Mouse (Mus musculus): Measurements from ENCODE around the gene Tecpr2. TPM values are rescaled to one million over a fixed set of nuclear protein-coding genes. Genes with fewer than 3 reads are reported as not detected.

The Tecpr2 gene
- polyA plus RNA-seq, 2 experiments: 3.8 to 10.1 TPM

- no peaks in the 10 kb centered on the region for H3K36me3 ChIP-seq (ENCODE audit: control insufficient read depth, insufficient read depth, low read length)
- no peak for TF ChIP-seq POLR2A (IDR thresholded peaks at IDR 0.05; ENCODE audit: borderline replicate concordance, extremely low read depth, insufficient read depth, insufficient read length)
- H3K4me2 ChIP-seq (replicated peaks; ENCODE audit: low read depth, low read length, severe bottlenecking): peak overlapping the region; percentile 58
- ATAC-seq (ENCODE audit: low FRiP score, low read depth) (no peak), DNase-seq (ENCODE audit: low spot score) (no peak)
- H3K27me3 ChIP-seq (ENCODE audit: control insufficient read depth, insufficient read depth, low read length): peaks cover 5% of the 10 kb centered on the region; the same call in 1 of the 2 replicates
- H3K4me1 ChIP-seq (ENCODE audit: control insufficient read depth, insufficient read depth, low read length): peaks cover 8% of the 10 kb centered on the region; the same call in 1 of the 2 replicates
- peak overlapping the region; percentile 39 for H3K4me3 ChIP-seq (replicated peaks; ENCODE audit: low read length)
- H3K9me3 ChIP-seq (ENCODE audit: control insufficient read depth, low read length): no peaks in the 10 kb centered on the region
- WGBS: 3% methylated on average over 42 of the region's 42 CpGs
- no peak overlapping the region for H3K27ac ChIP-seq (replicated peaks; ENCODE audit: low read depth, low read length)
- peak overlapping the region; percentile 25 for H3K9ac ChIP-seq (ENCODE audit: low read depth, low read length, severe bottlenecking)
Observed at GRCm38 (mm10) chr12:110844227-110845130, 44.6 kb upstream of the Tecpr2 start.

DNA sequence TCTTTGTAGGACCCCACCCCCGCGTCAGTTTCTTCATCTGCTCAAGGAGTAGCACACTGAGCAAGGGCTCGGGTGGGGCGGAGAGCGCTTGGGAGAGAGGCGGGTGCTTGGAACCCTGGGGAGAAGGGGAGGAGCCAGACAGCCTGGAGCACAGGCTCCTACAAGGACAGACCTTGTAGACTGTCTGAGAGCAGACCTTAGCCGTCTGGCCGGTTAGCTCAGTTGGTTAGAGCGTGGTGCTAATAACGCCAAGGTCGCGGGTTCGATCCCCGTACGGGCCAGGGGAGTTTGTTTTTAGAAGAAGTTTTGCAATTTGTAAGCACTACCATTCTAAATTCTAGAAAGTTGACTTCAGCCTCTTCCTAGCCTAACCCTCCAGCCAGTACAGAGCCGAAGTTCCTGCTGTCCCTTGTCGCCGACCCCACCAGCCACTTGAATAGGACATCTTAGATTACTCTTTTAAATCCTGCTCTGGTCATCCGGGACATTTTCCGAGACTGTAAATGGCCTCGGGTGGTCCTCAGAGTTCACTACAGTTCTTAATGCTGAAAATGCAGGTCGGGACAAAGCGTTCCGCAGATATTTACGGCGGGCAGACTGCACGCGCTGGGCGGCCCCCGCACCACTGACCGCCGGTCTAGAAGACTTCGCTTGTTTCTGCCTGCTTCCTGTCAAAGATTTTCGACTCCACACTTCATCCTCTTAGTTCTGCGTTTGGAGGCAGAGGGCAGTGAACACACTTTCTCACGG is 43.8 kb upstream of the Tecpr2 start:
- Histone ChIP-seq H3K4me1 (ENCODE audit: control insufficient read depth, insufficient read depth, low read length) (peaks cover 8% of the 10 kb centered on the region; the same call in 1 of the 2 replicates), H3K27ac (replicated peaks; ENCODE audit: low read depth, low read length) (no peak overlapping the region), H3K9me3 (ENCODE audit: control insufficient read depth, low read length) (no peaks in the 10 kb centered on the region), H3K4me2 (replicated peaks; ENCODE audit: low read depth, low read length, severe bottlenecking) (peak overlapping the region; percentile 58), H3K4me3 (replicated peaks; ENCODE audit: low read length) (peak overlapping the region; percentile 39), H3K36me3 (ENCODE audit: control insufficient read depth, insufficient read depth, low read length) (no peaks in the 10 kb centered on the region), H3K9ac (ENCODE audit: low read depth, low read length, severe bottlenecking) (peak overlapping the region; percentile 25), H3K27me3 (ENCODE audit: control insufficient read depth, insufficient read depth, low read length) (peaks cover 5% of the 10 kb centered on the region; the same call in 1 of the 2 replicates)
- no peak for TF ChIP-seq POLR2A (IDR thresholded peaks at IDR 0.05; ENCODE audit: borderline replicate concordance, extremely low read depth, insufficient read depth, insufficient read length)
- peak; percentile 77 for ATAC-seq (ENCODE audit: low FRiP score, low read depth)
- WGBS: 1% methylated on average over 36 of the region's 36 CpGs
- peak; percentile 94 for DNase-seq (ENCODE audit: low spot score)

- peaks cover 5% of the 10 kb centered on the region; the same call in 1 of the 2 replicates for H3K27me3 ChIP-seq (ENCODE audit: control insufficient read depth, insufficient read depth, low read length)
- no peak for TF ChIP-seq POLR2A (IDR thresholded peaks at IDR 0.05; ENCODE audit: borderline replicate concordance, extremely low read depth, insufficient read depth, insufficient read length)
- H3K4me3 ChIP-seq (replicated peaks; ENCODE audit: low read length): peak overlapping the region; percentile 39
- no peak overlapping the region for H3K9ac ChIP-seq (ENCODE audit: low read depth, low read length, severe bottlenecking)
- H3K36me3 ChIP-seq (ENCODE audit: control insufficient read depth, insufficient read depth, low read length): no peaks in the 10 kb centered on the region
- ATAC-seq (ENCODE audit: low FRiP score, low read depth): no peak
- H3K4me2 ChIP-seq (replicated peaks; ENCODE audit: low read depth, low read length, severe bottlenecking): peak overlapping the region; percentile 58; the same call in 1 of the 2 replicates
- peaks cover 14% of the 10 kb centered on the region; the same call in 1 of the 2 replicates for H3K4me1 ChIP-seq (ENCODE audit: control insufficient read depth, insufficient read depth, low read length)
- 70% methylated on average over 6 of the region's 6 CpGs for WGBS
- no peaks in the 10 kb centered on the region for H3K9me3 ChIP-seq (ENCODE audit: control insufficient read depth, low read length)
- H3K27ac ChIP-seq (replicated peaks; ENCODE audit: low read depth, low read length): no peak overlapping the region
- DNase-seq (ENCODE audit: low spot score): no peak
Observed at GRCm38 (mm10) chr12:110846191-110846765, 42.8 kb upstream of the Tecpr2 start.

GRCm38 (mm10) chr12:110850010-110850928 is 38.8 kb upstream of the Tecpr2 start, which contains the start of gene Zfp839:
Zfp839 (plus strand) TSS chr12:110850253.
- Histone ChIP-seq H3K4me1 (ENCODE audit: control insufficient read depth, insufficient read depth, low read length) (peaks cover 10% of the 10 kb centered on the region; the same call in 1 of the 2 replicates), H3K9ac (ENCODE audit: low read depth, low read length, severe bottlenecking) (peak within 1 kb of the TSS; percentile 97), H3K4me3 (replicated peaks; ENCODE audit: low read length) (peak within 1 kb of the TSS; percentile 88), H3K36me3 (ENCODE audit: control insufficient read depth, insufficient read depth, low read length) (peaks cover 4% of the 10 kb centered on the region), H3K27me3 (ENCODE audit: control insufficient read depth, insufficient read depth, low read length) (peaks cover 5% of the 10 kb centered on the region; the same call in 1 of the 2 replicates), H3K4me2 (replicated peaks; ENCODE audit: low read depth, low read length, severe bottlenecking) (peak within 1 kb of the TSS; percentile 73), H3K27ac (replicated peaks; ENCODE audit: low read depth, low read length) (peak within 1 kb of the TSS; percentile 83), H3K9me3 (ENCODE audit: control insufficient read depth, low read length) (no peaks in the 10 kb centered on the region)
- under 1% methylated on average over 67 of the region's 89 CpGs for WGBS
- ATAC-seq (ENCODE audit: low FRiP score, low read depth) (peak; percentile 87), DNase-seq (ENCODE audit: low spot score) (peak; percentile 80)
- peak; percentile 72; the same call in 1 of the 2 replicates for TF ChIP-seq POLR2A (IDR thresholded peaks at IDR 0.05; ENCODE audit: borderline replicate concordance, extremely low read depth, insufficient read depth, insufficient read length)

Measured in limb, embryonic 14.5 days (tissue).